Mouse (Mus musculus) G1E (cell line): ENCODE measurements at regions not wholly inside any gene's neighbourhood (a gene's known extent, or its start where the extent isn't known, plus 50 kb on each side); places are given as distances from the start of the nearest gene placed in this dataset.

Experiments used
- ATAC-seq: 2 replicates; pipeline ENCODE4 v1.8.0; 2016; ENCODE audit warnings: mild to moderate bottlenecking; ENCODE audit not compliant: insufficient number of reproducible peaks, poor library complexity, low FRiP score, severe bottlenecking; ENCODE audit errors: extremely low read depth
- DNase-seq: peaks from one replicate; pipeline ENCODE4 v3.0.0; 2012; ENCODE audit warnings: low spot score
- H3K27me3 ChIP-seq: 2 replicates; pipeline ENCODE4 v1.6.1; 2012; ENCODE audit warnings: mild to moderate bottlenecking, low read length, inconsistent platforms; ENCODE audit not compliant: insufficient read depth
- H3K36me3 ChIP-seq: replicated peaks from 2 replicates; pipeline ENCODE3; 2012; ENCODE audit warnings: mild to moderate bottlenecking, inconsistent platforms
- H3K4me1 ChIP-seq: 2 replicates; pipeline ENCODE4 v1.6.1; 2012; ENCODE audit warnings: low read depth, low read length, inconsistent platforms, mixed read lengths; ENCODE audit not compliant: insufficient read depth
- H3K4me3 ChIP-seq: 2 replicates; pipeline ENCODE4 v1.5.1; 2012; ENCODE audit warnings: low read depth, mild to moderate bottlenecking, inconsistent platforms, low read length, moderate library complexity, mixed read lengths
- H3K9me3 ChIP-seq: replicated peaks from 2 replicates; pipeline ENCODE4 v1.6.1; 2012; ENCODE audit warnings: inconsistent platforms
- CTCF ChIP-seq: IDR thresholded peaks from 2 replicates; pipeline ENCODE4 v1.5.1; 2012; ENCODE audit warnings: low read depth, low read length, inconsistent platforms, mixed read lengths
- GATA1 ChIP-seq: IDR thresholded peaks from 2 replicates; pipeline ENCODE4 v1.6.1; 2012; ENCODE audit warnings: borderline replicate concordance, low read length, inconsistent platforms, mixed read lengths
- GATA2 ChIP-seq: IDR thresholded peaks from 2 replicates; pipeline ENCODE4 v1.6.1; 2012; ENCODE audit warnings: low read depth, low read length, inconsistent platforms, borderline replicate concordance
- POLR2AphosphoS5 ChIP-seq: IDR thresholded peaks from 2 replicates; pipeline ENCODE4 v1.6.1; 2012; ENCODE audit warnings: low read depth, low read length, inconsistent platforms; ENCODE audit not compliant: insufficient replicate concordance
- TAL1 ChIP-seq: conservative IDR thresholded peaks from 2 replicates; pipeline ENCODE4 v1.6.1; 2012; ENCODE audit warnings: low read depth, low read length, inconsistent platforms, mixed read lengths

GRCm38 (mm10) chr4:106262751-106263725 lies 53.0 kb upstream of the Usp24 start:
- H3K36me3 ChIP-seq: no peaks in the 10 kb centered on the region
- TF ChIP-seq TAL1 (no peak), POLR2AphosphoS5 (no peak), GATA1 (no peak), GATA2 (no peak), CTCF (no peak)
- no peak overlapping the region for H3K4me3 ChIP-seq
- DNase-seq (no peak), ATAC-seq (no peak)
- H3K27me3 ChIP-seq: no peaks in the 10 kb centered on the region; the same call in 1 of the 2 replicates
- H3K4me1 ChIP-seq: no peaks in the 10 kb centered on the region
- H3K9me3 ChIP-seq: no peaks in the 10 kb centered on the region
